Mouse (Mus musculus): ENCODE measurements at regions not wholly inside any gene's neighbourhood (a gene's known extent, or its start where the extent isn't known, plus 50 kb on each side); places are given as distances from the start of the nearest gene placed in this dataset.

DNA sequence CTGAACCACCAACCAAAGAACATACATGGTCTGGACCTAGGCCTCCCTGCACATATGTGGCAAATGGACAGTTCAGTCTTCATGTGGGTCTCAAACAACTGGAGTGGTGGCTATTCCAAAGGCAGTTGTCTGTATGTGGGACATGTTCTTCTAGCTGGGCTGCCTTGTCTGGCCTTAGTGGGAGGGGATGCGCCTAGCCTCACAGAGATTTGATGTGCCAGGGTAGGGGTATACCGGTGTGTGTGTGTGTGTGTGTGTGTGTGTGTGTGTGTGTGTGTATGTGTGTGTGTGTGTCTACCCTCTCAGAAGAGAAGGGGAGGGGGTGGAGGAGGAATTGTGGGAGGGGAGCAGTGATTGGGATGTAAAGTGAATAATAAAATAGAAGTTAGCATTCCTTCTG lies 344.0 kb downstream of the Dhx35 start:
- no peak for DNase-seq (ENCODE audit: low spot score in 2 of 2)

DNA sequence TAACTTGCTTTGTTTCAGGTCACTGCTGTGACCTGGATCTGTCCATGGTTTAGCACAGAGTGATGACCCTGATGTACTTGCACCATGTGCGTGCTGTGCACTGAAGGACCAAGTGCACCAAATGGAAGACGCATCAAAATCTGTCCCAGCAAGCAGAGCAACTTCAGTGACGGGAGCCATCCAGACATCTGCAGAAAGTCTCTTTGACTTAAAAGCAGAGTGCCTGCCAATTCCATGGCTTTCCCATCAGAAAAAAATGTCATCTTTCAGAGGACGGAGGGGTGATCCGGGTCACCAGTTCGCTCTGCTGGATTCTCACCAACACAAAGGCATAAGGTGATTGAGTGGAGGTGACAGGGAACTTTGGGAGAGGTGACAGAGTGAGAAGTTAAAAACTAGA lies 351.4 kb downstream of the Dhx35 start:
- DNase-seq (ENCODE audit: low spot score in 2 of 2), result no peak

DNA sequence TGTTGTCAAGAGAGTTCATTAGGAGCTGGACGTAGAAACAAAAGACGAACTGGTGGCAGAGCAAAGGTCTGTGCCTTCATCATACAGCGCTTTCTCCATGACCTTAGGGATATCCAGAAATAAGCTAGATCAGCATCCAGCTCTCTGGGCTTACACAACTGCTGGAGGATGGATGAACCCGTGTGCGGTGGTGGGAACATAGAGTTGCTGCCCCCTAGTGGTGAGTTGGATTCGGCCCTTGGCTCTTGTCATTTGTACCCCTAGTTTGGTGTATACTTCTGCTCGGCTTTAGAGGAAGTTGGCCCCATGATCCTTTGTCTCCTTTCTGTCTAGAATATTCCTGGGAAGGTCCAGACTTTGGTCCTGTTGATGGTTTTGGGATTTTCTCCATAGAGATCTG lies 369.4 kb downstream of the Dhx35 start:
- no peak for DNase-seq (ENCODE audit: low spot score in 2 of 2)

DNA sequence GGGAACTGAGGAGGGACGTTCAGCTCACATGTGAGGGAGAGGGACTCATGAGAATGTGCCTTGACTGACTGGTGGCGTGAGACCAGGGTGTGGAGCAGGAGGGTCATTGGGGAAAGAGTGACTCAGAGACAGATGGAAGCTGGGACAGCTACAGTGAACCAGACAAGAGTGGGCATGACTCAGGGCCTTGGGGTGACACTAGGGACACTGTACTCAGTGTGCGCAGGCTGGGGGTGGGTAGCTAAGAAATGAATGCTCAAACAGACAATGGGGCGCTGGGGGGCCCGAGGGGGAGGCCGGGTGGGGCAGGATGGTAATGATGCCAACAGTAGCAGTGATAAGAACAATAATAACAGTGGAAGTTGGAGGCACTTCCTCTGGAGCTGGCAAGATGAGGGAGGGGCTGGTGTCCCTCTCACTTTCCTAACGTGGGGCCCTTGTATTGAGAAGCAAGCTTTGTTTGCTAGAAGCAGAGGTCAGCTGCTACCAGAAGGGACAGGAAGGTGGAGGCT lies 374.0 kb downstream of the Dhx35 start:
- DNase-seq (ENCODE audit: low spot score in 2 of 2), result no peak

DNA sequence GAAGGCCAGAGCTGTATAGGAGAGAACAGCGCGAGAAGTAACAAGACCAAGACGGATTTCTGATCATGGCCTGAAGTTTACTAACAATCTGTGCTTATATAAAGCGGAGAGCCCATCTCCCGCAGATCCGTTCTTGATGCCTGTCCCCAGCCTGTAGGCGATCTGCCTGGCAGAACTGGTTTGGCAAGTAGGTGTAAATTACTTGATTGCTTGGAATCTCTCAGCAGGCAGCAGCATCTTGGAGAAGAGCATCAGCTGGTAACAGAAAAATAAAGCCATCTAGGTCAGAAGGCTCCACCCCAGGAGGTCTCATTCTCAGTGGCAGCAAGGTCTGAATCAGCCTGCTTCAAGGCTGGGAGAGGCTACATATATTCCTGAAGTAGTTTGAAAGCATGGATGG lies 401.5 kb downstream of the Dhx35 start:
- no peak for DNase-seq (ENCODE audit: low spot score in 2 of 2)

DNA sequence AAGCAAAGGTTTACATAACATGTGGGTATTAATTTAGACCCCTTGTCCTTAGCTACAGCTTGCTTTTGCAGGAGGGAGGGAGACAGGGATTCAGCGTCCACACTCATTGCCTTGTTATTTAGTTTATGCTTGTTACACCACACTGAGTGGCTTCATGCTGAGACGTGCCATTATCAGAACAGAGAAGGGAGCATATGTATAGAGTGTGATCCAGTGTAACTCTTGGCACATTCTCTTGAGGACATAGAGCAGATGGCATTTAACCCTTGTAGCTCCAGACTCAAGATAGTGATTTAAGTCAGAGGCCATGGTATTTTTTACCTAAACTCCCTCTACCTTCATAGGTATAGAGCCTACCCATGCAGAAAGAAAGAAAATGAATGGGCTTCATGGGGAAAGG lies 437.7 kb downstream of the Dhx35 start:
- no peak for DNase-seq (ENCODE audit: low spot score in 2 of 2)

DNA sequence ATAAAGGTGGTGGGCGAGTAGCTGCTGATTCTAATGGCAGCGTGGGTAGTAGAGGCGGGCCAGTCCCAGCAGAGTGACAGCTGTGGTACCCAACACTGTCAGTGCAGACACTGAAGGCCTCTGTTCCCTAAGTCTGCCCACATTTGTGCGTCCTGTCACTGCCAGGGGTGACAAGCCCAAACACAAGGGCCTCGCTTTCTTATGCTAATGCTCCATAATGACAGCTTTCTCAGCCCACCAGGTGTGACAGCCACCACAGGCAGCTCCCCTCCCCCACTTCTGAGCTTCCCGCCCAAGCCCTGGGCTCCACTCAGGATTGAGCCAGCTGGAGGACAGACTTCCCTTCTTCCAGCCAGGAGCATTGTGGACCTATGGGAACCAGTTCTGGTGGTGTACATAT lies 440.4 kb downstream of the Dhx35 start:
- no peak for DNase-seq (ENCODE audit: low spot score in 2 of 2)

DNA sequence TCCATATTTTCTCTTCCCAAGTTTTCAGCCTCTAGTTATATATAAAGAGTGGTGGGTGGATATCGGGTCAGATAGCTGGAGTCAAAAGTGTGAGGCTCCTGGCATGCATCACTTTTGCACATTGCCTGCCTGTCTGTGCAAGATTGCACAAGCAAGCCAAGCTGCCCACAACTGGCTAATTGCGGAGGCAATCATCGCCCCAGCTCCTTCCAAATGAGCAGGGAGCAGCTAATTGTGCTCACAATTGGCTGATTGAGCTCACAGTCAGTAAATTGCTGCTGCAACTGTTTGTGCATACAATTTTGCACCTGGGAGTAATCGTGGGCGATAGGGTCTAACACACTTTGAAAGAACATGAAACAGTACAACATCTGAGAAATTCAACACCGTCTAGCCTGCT lies 455.5 kb downstream of the Dhx35 start:
- DNase-seq (ENCODE audit: low spot score in 2 of 2), result no peak

DNA sequence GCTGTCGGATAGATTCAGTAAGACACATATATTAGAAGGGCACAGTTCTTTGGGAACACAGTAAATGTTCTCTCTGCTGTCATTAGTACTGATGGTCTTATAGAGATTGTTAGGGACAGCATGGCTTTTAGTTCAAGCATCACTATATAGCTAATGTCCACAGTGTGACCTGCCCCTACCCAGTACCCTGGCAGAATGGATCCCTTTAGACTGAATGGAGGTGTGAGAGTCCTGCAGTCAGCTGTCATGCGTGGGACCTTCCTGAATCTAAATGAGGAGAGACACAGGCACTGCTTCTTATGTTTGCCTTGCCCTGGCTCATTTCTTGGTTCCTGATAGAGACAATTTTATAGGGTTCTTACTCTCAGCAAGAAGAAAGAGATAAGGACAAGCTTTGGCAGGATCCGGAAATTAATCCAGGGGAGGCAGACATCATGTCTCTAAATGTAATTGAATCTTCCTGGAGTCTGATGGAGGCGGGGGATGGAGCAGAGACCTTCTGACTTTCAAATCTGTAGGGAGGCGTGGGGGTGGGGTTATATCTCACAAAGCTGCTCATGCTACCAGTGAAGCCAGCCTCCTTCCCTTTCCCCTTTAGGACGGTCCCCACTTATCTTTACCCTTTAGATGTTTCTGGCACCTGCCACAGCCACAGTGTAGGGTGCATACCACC lies 456.5 kb downstream of the Dhx35 start:
- no peak for DNase-seq (ENCODE audit: low spot score in 2 of 2)

DNA sequence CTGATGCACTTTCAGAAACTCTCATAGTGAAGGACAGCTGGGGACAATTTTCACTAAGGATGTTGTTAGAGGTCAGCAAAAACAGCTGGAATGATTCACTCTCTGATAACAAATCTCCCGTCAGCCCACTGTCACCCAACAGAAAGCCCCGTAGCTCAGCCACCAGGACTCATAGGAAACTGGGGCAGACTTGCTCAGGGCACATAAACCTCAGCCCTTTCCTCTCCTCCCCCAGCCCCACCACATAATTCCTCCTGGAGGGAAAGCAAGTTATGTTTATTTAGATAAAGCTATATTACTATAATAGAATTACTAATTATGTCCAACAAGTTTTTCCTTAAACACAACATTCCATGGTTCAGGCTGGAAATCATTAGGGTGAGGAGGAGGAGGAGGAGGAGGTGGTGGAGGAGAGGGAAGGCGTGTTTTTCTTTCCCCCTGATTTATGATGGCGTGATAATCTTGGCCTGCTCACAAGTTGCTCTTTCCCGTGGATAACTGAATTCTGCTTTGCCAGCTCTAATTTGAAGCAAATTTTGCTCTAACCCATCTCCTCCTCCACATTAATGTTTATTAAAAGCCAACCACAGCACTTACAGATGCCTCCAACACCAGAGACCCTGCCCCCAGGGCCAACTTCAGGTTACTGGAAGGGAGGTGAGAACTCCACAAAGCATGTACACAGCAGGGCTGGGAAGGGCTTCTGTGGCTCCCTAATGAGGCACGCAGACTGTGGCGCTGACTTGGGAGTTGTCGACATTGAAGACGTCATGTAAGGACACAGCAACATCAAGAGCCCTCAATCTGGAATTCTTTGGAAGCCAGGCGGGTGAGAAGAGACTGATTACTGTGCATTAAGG lies 475.8 kb downstream of the Dhx35 start:
- no peak for DNase-seq (ENCODE audit: low spot score in 2 of 2)

DNA sequence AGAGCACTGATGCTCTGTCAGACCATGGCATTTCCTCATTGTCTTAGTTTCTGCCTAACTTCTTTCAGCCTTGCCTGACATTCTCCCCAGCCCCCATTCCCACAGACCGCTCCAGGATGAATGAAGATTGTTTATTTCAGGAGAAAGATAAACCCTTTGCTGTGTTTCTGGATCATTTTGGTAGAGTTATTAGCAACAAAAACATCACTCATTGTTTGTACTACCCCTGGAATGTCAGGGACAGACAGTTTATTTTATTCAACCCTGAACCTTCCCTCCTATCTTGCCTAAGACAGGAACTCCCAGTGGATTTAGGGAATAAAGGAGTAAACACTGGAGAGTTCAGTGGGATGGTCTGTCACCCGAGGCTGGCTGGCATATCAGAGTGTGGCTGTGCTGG lies 484.3 kb downstream of the Dhx35 start:
- no peak for DNase-seq (ENCODE audit: low spot score in 2 of 2)

DNA sequence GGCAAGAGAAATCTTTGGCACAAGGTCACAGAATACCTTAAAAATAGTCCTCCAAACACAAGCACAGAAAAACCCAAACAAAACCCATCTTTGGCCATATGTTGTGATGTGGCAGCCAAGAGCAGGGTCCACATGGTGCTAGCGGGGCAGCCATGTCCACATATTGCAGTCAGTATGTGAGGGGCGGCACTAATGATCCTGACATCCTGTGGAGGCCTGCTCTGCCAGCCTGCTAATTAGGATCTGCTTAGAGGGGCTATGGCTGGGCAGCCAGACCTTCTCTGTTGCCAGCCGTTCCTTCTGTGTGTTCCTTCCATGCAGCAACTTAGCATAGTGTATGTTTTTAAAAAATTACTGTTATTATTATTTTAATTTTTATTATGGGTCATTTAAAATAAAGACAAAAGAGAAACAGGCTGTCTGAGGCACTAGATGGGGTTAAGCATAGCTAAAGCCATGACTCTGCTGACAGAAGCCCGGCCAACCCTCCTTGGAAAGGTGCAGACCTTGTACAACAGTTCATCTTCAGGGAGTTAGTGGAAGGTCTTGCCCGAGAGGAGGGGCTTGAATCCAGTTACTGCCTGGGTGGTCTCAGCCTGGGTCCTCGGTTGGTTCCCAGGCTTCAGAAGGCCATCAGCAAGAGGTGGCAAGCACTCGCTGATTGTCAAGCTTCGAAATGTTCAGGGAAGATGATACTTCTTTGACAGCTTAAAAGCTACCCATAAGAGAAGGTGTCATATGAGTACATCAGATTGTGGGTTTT lies 487.1 kb downstream of the Dhx35 start:
- no peak for DNase-seq (ENCODE audit: low spot score in 2 of 2)

DNA sequence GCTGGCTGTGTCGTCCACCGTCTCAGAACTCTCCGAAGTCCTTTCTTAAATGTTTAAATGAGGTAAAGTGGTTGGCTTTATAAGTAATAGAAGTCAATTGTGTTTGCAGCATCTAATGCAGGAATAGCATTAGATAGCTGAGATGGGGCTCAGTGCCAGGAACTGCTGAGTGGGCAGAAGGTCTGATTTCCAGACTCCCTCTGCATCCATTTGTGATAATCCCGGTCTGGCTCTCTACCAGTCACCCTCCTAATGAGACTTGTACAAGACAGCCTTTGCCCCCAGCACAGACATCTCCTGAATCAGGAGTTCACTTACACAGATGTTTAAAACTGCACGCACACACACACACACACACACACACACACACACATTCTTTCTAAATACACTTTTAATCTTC lies 489.5 kb downstream of the Dhx35 start:
- no peak for DNase-seq (ENCODE audit: low spot score in 2 of 2)

DNA sequence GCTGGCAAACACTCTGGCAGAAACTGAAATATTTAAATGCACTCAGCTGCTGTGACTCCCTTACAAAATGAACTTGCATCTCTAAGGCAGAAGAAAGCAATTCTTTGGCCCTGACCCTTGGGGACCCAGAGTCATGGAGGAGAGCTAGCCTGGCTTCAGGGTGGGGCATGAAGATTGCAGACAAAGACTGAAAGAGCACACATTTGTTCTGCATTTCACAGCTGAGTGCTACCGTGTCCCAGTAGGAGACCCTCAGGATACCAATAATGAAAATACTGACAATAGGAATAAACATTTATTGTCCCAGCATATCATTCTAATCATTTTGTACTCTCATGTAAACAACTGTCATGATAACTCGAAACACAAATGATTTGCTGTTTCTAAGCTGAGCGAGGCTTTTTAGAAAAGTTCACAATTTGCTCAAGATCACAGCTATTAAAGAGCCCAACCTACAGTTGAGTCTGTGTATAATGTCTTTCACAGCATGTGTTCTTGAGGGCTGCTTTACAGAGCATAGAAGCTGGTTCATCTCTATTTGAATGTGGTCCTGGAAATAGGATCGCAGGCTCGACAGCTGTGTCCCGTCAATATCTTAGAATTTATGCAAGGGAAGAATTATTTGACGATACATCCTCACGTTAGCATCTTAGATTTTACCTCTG lies 490.1 kb downstream of the Dhx35 start:
- no peak for DNase-seq (ENCODE audit: low spot score in 2 of 2)

DNA sequence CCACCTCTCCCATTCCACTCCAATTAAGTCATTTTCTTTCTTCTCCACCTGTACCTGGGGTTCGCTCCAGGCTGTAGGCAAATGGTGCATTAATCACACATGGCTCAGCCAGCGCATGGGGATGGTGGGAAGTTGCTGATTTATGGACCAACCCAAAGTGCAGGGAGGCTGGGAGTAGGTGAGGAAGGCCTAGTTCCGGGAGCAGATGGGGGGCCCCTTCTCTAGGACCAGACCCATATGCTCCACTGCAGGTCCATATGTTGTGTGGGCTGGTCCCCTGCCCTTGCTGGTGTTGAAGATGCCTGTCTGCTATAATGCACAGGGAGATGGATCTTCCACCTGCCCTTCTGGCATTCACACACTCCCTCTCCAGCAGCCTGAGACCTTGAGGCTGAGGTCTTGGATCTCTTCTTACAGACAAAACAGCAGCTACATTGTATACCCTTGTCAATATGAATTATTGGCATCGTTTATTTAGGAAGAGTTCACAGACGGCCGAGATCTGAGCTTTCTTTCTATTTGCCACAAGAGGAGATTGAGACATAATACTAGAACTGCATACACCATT lies 493.5 kb downstream of the Dhx35 start:
- no peak for DNase-seq (ENCODE audit: low spot score in 2 of 2)

DNA sequence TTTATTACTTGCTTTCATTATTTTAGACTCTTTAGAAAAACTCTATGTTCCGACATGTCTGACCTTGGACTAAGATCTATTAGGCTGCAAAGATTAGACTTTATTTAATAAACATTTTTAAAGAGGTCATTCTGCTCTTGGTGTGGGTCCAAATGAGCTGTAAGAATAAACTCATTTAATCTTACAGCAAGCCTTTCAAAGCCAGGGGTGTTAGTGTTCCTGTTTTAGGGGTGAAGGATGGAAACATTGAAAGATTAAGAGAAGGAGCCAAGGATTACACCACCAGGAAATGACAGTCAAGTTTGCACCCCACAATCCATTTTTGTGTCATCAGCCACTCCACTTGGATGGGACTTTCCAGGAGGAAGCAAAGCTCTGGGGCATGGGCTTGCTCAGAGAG lies 495.5 kb downstream of the Dhx35 start:
- DNase-seq (ENCODE audit: low spot score in 2 of 2), result no peak

DNA sequence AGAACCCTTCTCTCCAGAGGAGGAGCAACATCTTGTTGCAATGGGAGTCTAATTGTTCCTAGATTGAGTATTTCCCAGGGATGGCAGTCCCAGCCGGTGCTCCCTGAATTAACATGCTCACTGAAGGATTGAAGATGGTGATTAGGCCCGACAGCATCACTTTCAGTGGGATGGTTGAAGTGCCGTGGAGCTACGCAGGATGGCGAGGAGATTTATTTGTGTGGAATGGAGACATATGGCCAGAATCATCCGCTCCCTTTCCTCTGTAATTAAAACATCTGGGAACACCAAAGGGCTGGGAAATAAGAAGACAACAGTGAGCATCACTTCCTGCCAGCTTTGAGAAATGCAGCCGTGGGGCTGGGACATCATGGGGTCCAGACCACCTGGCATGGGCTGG lies 512.4 kb downstream of the Dhx35 start:
- no peak for DNase-seq (ENCODE audit: low spot score in 2 of 2)

DNA sequence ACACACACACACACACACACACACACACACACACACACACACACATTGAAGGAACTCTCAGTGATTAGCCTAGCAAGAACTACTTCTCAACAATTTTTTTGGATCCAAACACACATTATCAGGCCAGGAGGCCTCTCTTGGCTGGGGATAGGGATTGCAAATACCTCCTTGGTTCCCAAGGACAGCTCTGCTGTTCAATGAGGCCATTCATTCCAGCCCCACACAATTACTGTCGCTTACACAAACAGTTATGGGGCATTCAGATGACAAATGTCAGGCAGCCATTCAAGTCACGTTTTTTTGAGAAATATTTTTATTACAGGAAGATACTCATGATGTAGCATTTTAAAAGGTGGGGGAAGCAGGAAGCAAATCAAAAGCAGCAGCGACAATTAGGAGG lies 540.1 kb downstream of the Dhx35 start:
- DNase-seq (ENCODE audit: low spot score in 2 of 2), result no peak

DNA sequence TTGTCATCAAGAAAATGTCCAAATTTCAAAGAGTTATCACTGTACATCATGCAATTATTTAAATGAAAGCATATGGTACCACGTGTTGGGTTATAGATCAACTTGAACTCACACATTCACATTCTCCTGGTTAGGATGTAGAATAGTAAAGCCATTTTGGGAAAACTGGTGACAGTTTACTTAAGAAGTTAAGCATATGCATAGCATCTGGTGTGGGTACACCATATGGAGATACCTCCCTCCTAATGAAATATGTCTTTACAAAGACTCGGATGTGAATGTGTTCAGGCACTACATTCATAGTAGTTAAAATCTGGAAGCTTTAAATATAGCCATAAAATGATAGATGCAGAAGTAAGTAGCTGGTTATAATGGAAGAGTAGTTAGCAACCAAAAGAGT lies 542.0 kb downstream of the Dhx35 start:
- DNase-seq (ENCODE audit: low spot score in 2 of 2), result no peak

DNA sequence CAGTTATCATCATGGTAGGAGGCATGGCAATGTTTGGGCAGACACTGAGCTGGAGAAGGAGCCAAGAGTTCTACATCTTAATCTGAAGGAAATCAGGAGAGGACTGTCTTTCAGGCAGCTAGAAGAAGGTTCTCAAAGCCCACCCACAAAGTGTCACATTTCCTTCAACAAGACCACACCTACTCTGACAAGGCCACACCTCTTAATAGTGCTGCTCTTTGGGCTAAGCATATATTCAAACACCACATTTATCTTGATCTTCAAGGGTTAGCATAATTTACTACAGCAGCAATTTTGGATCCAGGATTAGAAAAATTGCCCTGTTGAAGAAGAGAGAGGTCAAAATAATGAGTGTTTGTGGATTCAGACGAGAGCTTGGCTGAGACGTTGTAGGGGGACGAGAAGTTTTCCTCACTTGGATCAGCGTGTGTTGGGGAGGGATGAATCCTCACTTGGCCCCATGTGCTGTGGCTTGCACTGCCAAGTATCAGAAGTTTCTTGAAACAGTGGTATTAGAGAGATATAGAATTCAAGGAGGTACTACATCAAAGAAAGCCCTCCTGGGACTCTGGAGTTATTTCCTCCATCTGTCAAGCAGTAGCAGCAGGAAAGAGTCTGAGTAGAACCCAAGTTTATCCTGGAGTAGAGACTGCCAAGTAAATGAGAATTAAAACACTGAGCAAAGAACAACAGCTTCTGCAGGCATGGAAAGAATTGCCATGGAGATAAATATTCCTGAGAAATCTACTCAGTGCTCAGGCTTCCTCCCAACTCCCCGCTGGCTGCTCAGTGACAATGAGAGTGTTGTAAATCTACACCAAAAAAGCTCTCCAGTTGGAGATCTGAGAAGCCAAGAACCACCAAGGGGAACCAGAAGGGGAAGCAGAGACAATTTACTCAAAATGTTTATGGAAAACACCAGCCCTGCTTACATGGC lies 549.3 kb downstream of the Dhx35 start:
- DNase-seq (ENCODE audit: low spot score in 2 of 2), result no peak

DNA sequence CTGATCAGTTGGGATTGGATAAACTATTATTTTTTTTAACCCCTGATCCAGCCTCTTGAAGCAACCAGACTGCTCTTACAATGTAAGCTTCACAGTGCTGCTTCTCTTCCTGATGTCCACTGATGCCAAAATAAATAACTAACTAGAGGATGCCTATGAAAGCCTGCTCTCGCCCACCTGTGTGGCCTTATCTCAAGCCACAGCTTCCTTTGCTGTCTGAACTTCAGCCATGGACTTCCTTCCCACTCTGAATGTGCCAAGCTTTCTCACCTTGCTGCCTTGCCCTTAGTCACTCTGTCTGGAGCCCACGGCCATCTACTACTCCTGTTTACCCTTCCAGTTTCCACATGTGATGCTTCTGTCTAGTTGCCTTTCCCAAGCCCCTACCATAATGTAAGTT lies 559.6 kb downstream of the Dhx35 start:
- no peak for DNase-seq (ENCODE audit: low spot score in 2 of 2)
